In the genomic region with DNA sequence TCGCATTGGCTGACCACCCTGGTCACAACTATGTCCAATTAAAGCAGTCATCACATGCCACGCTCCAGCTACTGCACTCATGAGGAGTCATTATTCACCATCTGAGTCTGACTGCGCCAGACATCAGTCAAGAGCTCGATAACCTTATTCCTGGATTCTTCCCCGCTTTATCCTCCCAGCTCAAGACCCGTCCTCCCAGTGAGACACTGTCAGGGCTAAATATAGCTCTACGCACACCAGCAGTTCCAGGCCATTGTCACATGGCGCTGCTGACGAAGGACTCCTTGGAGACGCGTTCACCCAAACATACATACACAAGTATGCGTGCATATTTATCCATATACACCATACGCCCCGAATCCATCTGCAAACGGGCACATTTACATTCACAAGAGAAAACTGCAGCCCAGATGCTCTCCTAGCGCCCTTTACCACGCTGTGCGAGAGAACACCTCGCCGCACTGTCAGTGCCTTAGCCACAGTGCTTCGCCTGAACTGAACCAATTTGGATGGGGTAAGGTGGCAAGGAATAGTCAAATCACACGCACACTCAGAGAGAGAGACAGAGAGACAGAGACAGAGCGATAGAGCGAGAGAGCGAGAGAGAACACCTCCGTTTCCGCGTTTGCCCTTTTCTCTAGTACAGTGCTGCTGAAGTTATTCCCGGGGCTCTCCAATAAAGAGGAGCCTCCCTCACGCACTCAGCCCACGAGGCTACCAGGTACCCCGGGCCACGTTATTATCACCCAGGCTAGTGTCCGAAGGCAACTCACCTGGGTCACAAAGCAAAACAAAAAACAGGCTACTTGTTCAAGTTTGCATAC, we compare ENCODE assay signal across 8 mouse cellular contexts.
A peak's percentile ranks its signal among the peaks of the same experiment; 100 is the strongest.
DNase-seq lines count a peak whose midpoint lies in the region; ATAC-seq lines count a peak whose summit lies in the region.

No protein-coding gene starts in this region.

- peak overlapping the region; percentile 76 for H3K4me3 ChIP-seq in erythroblast, embryonic 14.5 days (replicated peaks)
- H3K4me3 ChIP-seq in forebrain, embryonic 13.5 days, result peak overlapping the region; percentile 72
- H3K4me3 ChIP-seq in liver, embryonic 11.5 days (ENCODE audit: low read depth, low read length), result peak overlapping the region; percentile 85

- DNase-seq in Muller cell, postnatal 12 days (ENCODE audit: inconsistent ontology term), result peak; percentile 33
- DNase-seq in heart, postnatal 4 days, result peak; percentile 57
- DNase-seq in liver, embryonic 11.5 days (ENCODE audit: low spot score), result peak; percentile 43
- peak; percentile 45 for DNase-seq in naive thymus-derived CD4-positive, alpha-beta T cell, adult 2 months (ENCODE audit: low read depth)

- ATAC-seq in erythroblast, adult 5-6 weeks (replicated peaks; ENCODE audit: low FRiP score, poor library complexity, severe bottlenecking), result no peak
- ATAC-seq in forebrain, embryonic 13.5 days, result peak; percentile 14
- ATAC-seq in liver, embryonic 11.5 days (replicated peaks; ENCODE audit: low FRiP score), result no peak
- no peak for ATAC-seq in erythroid progenitor cell, adult 5-6 weeks (replicated peaks; ENCODE audit: low FRiP score, poor library complexity, severe bottlenecking)

- H3K4me2 ChIP-seq in forebrain, embryonic 13.5 days, result peak overlapping the region; percentile 86
- H3K4me2 ChIP-seq in liver, embryonic 11.5 days, result peak overlapping the region; percentile 96

- no peaks in the 10 kb centered on the region for H3K9me3 ChIP-seq in erythroblast, embryonic 14.5 days (ENCODE audit: control insufficient read depth, low read length)
- no peaks in the 10 kb centered on the region for H3K9me3 ChIP-seq in forebrain, embryonic 13.5 days (replicated peaks)
- H3K9me3 ChIP-seq in liver, embryonic 11.5 days (ENCODE audit: control insufficient read depth, low read length), result no peaks in the 10 kb centered on the region

- H3K9ac ChIP-seq in forebrain, embryonic 13.5 days, result peak overlapping the region; percentile 88
- peak overlapping the region; percentile 76 for H3K9ac ChIP-seq in liver, embryonic 11.5 days (ENCODE audit: low read depth, low read length)

- peaks cover 26% of the 10 kb centered on the region for H3K27me3 ChIP-seq in erythroblast, embryonic 14.5 days (ENCODE audit: control insufficient read depth)
- H3K27me3 ChIP-seq in forebrain, embryonic 13.5 days, result peaks cover 12% of the 10 kb centered on the region; the same call in 1 of the 2 replicates
- H3K27me3 ChIP-seq in liver, embryonic 11.5 days (replicated peaks; ENCODE audit: control insufficient read depth, insufficient read depth, low read length), result no peaks in the 10 kb centered on the region

- 1% methylated on average over 34 of the region's 34 CpGs for WGBS in forebrain, embryonic 13.5 days
- 4% methylated on average over 34 of the region's 34 CpGs for WGBS in liver, embryonic 11.5 days

- peak overlapping the region; percentile 82 for H3K27ac ChIP-seq in forebrain, embryonic 13.5 days
- peak overlapping the region; percentile 16; the same call in 1 of the 2 replicates for H3K27ac ChIP-seq in liver, embryonic 11.5 days (ENCODE audit: low read depth, low read length)

- H3K4me1 ChIP-seq in erythroblast, embryonic 14.5 days (ENCODE audit: control insufficient read depth), result peaks cover 28% of the 10 kb centered on the region
- peaks cover 46% of the 10 kb centered on the region for H3K4me1 ChIP-seq in forebrain, embryonic 13.5 days
- peaks cover 15% of the 10 kb centered on the region for H3K4me1 ChIP-seq in liver, embryonic 11.5 days (replicated peaks; ENCODE audit: control insufficient read depth, insufficient read depth, low read length)

- no peaks in the 10 kb centered on the region for H3K36me3 ChIP-seq in erythroblast, embryonic 14.5 days (ENCODE audit: control insufficient read depth)
- no peaks in the 10 kb centered on the region for H3K36me3 ChIP-seq in forebrain, embryonic 13.5 days (ENCODE audit: poor library complexity, severe bottlenecking)
- H3K36me3 ChIP-seq in liver, embryonic 11.5 days (ENCODE audit: control insufficient read depth, insufficient read depth, low read length), result no peaks in the 10 kb centered on the region
